Mouse (Mus musculus) ZHBTc4 (cell line): Measurements from ENCODE around the gene Olfr221.
"Not testable (repeated sequence)": the region's sequence is repeated elsewhere in the genome, so short reads cannot be mapped to it uniquely, and the experiment has no call there.

Experiments used
- DNase-seq: peaks from one replicate; pipeline ENCODE4 v3.0.0-alpha.2; 2011; ENCODE audit warnings: low read depth, low spot score

Gene Olfr221

DNA sequence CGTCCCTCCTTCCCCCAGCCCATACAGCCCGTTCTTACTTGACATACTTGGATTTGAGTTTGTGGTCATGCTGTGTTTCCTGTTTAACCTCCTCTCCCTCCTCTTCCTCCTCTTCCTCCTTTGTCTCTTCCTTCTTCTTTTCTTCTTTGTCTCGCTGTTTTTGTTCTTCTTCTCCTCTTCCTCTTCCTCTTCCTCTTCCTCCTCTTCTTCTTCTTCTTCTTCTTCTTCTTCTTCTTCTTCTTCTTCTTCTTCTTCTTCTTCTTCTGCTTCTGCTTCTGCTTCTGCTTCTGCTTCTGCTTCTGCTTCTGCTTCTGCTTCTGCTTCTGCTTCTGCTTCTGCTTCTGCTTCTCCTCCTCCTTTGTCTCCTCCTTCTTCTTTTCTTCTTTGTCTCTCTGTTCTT is at the start of gene Olfr221:
Gene Olfr221, minus strand, starts transcription at position 101 of the 400 bp plus-strand sequence.
- DNase-seq, result not testable (repeated sequence)

DNA sequence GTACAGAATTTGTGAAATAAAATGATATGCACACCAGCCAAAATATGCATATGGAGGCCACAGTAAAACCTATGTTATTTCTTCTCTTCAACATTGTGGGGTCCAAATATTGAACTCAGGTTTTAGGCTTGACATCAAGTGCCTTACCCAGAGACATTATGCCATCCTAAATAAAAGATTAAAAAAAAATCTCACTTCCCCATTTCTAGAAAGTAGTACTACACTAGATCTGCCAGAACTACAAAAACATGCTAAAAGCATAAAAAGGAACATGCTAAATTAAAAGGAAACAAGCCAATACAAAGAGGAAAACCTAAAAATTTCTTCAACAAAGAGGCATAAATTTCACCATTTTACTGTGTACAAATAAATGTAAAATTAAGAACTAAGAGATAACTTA is 40.8 kb upstream of the Olfr221 start:
- no peak for DNase-seq

DNA sequence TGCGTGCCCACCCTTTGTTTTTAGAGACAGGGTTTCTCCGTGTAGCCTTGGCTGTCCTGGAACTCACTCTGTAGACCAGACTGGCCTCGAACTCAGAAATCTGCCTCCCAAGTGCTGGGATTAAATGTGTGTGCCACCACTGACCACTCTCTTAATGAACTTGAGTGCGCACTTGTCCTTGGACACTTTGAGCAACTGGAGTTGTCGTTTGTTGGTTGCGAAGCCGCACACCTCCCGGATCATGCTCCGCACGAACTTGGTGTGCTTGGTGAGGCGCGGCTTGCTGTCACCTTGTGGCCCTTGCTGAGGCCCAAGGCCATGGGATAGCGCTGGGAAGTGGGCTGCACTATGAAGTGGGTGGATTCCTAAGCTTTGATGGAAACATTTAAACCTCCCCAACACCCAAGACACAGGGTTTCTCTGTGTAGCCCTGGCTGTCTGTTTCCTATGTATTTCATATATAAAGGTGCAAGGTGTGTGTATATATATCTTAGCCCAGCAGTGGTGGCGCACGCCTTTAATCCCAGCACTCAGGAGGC is 29.4 kb upstream of the Olfr221 start:
- DNase-seq, result no peak

DNA sequence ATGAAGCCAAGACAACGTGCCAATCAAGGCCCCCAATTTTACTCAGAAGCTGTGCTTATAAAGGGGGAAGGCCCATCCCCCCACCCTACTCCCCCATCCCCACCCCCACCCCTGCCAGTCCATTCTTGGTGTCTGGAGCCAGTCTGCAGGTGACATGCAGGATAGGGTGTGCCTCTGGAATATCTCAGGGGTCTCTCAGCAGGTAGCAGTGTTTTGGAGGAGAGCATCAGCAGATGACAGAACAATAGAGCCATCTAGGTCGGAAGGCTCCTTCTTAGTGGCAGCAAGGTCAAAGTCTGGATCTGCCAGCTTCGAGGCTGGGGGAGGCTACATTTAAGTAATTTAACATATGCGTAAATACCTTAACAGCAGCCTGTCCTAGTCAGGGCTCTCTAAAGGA is 23.9 kb upstream of the Olfr221 start:
- peak; percentile 94 for DNase-seq

DNA sequence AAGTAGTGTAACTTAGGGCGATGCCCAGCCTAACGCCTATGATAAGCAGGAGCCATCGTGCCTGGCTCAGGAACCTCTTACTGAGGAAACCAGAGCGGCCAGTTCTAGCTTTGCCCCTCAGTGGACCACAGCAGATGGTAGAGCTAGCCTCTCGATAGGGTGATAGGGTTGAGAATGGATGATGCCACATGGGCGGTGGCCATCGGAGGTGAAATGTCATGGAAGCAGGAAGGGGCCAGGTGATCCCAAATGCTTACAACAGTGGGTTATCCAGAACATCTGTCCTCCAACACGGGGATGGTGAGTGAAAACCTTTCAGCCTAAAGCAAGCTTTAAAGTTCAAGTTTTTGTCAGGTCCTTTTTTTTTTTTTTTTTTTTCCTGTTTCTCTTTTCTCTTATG is 19.5 kb upstream of the Olfr221 start:
- no peak for DNase-seq

DNA sequence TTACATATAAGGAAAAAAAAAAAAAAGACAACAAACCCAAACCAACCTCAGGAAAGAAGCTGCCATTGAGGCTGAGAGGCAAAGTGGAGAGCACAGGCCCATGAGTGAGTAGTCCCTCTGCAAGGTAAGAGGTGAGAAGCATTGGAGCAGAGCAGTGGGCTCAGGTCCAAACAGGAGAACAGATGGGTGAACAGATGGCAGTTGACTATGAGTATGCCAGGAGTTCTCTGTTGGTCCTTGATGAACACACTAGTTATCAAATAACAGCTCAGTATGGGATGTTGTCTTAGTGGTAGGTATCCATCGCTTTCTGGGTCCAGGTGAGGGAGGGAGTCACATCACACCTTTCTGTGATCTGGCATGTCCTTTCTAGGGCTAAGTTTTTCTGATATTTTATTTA is 18.5 kb upstream of the Olfr221 start:
- no peak for DNase-seq

DNA sequence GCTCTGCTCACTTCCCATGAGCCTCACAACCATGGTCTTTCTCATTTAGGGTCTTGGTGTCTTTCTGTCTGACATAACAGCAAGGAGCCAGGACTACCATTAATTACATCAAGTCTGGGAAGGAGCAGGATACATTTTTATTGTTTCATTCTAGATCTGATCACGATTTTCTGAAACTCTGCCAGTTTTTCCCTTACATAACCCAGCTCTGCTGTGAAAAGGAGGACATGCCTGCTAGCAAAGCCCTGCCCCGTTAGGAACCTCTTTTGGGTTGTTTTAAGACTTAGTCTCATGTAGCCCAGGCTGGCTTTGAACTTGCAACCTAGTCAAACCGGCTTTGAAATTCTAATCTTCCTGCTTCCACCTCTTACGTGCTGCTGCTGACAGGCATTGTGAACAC is 17.7 kb upstream of the Olfr221 start:
- DNase-seq, result no peak

DNA sequence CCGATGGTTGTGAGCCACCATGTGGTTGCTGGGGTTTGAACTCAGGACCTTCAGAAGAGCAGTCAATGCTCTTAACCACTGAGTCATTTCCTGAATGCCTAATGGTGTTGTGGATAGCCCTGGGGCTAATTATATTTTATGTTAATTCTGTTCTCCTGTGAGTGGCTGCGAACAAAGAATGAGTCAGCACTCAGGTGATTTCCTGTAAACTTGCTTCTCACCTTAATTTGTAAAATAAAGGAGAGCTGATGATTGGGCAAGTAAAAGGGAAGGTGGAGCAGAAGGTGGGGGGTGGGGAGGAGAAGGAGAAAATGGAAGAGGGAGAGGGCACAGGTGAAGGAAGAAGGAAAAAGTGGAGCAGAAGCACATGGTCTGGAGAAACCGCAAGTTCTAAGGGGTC is 10.5 kb upstream of the Olfr221 start:
- DNase-seq, result peak; percentile 67

DNA sequence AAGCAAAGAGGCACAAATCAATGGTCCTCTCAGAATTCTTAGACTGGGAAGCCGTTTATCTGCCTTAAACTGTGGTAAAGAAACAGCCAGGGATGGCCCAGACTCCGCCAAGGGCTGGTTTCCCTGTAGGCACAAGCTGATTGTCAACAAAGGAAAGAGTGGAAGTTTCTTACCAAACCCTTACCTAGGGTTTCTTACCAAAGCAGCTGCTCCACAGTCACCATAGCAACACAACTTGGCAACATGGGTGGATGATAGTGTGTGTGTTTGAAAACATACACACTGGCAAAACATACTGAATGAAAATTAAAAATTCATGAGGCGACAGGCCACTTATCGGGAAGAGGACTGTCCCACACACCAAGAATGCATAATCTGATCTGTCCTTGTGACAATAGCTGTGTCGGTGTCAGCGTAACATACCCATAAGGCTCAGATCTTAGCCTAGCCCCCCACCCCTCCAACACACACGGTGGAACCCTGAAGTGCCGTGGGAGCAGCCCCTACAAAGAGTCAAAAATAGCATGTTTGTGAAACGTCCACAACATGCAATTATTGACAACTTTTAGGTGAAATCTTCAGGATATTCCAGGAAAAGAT is 3.8 kb upstream of the Olfr221 start:
- no peak for DNase-seq

DNA sequence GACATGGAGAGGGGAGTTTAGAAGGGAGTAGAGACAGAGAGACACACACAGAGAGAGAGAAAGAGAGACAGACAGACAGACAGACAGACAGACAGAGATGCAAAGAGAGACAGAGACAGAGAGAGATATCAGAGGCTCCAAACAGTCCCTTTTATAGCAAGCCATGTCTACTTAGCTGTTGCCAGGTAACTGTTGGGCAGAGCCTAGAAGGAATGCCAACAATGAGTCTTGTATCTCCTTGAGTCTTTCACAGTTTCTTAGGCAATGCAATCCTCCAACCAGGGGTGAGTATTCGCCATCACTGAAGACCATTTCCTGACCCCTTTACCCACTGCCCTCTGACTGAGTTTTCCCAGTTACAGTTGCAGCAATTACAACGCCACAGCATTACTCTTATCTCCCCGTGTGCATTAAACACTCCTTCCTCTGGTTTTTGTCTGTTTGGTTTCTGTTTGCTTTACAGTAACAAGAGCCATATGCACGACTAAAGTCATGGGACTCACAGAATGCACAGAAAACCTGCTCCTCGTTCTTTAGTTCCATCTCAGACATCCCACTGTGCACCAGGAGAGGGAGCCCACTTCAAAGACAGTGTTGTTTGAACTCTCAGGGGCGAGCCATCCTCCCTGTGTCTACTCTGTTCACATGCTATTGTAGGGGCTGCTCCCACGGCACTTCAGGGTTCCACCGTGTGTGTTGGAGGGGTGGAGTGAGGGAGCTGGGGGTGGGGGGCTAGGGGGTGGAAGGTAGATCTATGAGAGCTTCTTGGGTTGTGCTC is 2.8 kb upstream of the Olfr221 start:
- peak; percentile 85 for DNase-seq

DNA sequence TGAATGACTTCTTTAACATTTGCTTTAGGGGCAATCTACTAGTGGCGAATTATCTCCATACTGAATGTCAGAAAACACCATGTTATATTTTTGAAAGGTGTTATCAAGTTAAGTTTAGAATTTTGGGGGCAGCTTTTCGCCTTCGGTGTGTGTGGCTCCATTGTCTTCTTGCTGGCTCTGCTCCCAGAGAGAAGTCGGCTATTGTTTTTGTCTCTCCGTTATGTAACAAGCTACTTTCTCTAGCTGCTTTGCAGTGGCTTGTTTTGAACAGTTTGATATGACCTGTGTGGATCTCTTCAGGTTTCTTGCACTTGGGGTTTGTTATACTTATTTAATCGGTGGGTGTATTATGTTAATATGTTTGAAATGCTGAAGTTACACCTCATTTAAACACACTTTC is 1.2 kb upstream of the Olfr221 start:
- DNase-seq, result no peak

DNA sequence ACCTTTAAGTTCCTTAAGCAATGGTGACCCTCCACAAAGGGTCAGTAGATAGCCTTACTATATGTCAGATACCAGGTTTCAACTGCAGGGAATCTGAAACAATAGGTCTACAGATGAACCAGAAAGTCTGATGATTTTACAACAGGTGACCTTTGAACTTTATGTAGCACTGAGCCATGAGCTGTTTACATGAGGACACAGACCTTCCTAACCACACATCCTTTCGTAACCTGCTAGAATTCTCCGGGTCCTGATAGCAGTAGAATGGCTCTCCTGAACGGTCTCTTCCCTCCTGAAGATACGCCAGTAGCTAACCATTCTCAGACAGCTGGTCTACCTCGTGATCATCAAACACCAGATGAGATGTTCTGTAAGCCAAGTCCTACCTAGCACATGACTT is 2.9 kb downstream of the Olfr221 start:
- DNase-seq, result no peak

DNA sequence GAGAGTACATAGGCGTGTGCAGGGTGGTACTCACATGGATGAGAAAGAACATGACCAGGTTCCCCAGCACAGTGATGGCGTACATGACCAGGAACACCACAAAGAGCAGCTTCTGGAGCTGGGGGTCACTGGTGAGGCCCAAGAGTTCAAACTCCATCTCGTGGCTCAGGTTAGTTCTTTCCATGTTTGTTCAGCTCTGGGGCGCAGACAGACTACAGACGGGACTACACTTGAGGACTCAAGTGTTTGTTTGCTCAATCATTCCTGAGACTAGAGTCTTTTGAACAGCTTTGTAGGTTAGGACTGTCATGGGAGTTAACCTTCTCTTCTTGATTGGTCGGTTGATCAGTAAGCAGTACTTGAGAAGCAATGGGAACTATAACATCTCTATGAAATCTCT is 6.3 kb downstream of the Olfr221 start:
- no peak for DNase-seq

DNA sequence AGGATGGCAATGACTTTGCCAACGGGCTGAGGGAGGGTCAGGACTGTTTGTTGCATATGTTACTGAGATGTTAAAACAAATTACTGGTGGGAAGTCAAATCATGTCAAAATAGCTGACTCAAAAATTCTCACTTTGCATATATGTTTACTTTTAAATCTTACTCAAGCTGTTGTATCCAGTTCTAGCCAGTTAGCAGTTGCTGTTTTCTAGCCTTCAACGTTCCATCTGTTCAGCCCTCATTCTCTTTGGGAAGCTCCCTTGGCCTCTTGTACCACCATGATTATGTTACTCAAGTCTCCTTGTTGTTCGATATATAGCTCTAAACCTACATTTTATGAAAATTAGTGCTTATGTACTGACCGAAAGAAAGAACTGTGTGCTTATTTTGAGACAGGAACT is 15.9 kb downstream of the Olfr221 start:
- DNase-seq, result no peak

DNA sequence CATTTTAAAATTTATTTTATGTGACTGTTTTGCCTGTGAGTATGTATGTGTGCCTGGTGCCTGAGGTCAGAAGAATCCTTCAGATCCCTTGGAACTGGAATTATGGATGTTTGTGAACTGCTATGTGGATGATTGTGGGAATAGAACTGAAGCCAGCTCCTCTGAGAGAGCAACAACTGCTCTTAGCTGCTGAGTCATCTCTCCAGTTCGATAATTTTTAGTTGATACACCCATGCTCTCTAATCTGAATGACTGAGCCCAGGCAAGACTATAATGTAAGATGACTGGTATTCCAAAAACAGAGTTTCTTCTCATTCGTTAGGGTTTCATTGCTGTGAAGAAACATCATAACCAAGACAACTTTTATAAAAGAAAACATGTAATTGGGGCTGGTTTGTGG is 18.1 kb downstream of the Olfr221 start:
- DNase-seq, result no peak

DNA sequence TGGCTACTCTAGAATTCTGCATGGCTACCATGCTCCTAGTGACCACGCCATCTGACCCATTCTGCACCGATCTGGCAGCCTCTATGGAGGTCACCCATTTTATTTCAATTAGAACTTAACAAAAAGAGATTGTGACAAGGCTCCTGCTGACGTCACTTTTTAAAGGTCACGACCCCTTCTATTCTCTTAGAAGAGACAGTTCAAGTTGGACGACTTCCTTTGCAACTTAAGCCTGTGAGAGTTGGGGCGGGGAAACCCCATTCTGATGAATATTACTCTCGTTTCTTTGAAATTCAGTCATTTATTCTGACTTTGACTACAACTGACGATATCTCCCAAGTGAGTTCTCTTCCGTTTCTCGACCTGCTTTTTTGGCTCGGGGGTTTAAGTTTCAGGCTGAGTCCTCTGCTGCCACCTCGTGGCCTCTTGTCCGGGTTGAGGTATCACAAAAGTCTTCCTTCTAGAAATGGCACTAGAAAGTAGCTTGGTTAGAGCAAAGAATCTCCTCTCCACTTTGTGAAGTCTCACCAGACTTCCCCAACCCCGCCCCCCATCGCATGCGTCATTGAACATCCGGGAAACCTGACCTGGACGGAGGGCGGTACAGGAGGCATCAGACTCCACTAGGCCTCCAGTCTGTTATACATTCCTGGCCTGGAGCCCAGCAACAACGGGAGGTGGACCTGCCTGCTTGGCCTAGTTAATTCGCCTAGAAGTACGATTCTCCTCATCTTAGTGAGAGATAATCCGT is 19.4 kb downstream of the Olfr221 start:
- DNase-seq, result peak; percentile 98

DNA sequence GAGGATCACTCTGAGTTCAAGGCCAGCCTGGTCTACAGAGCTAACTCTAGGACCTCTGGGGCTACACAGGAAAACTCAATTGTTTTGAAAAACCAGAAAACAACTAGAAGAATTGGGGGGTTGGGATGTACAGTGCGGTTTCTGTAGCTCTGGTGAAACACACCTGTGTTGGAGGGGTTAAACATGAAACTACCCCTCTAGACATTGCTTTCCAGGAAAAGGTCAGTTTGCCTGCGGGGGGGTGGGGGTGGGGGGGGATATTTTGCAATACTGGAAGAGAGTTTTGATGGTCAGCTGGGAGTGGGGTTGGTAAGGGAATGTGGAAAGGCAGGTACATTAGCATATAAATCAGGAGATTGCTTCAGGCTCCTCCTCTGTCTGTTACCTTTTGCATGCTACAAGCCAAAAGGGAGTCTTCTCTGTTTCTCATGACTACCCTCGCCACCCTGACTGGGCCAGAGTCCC is 20.0 kb downstream of the Olfr221 start:
- DNase-seq, result no peak

DNA sequence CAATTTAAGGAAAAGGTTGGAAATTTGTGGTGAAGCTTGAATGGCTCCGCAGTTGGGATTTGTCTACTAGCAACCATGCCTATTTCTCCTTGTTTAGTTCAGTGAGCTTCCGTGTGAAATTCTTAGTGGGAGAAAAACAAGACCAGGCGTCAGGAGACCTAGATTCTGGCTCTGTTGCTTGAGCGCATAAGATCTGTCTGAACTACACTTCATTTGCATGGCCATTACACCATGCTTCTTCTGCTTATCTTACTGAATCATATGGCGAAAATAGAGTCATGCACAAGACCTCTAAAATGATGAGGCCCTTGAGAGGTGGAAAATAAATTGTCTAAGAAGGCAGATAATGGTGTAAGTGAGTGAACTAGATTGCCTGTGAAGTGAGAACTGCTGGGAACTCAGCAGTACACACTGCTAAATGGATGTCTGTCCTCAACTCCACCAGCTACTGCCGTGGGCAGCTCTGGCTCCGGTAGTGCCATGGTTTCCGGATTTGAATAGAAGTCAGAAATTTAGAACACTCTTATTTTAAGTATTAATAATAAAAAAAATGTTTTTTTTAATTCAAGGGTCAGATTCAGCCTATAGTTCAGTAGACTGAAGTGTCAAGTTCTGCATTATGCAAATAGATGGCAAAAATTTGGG is 20.6 kb downstream of the Olfr221 start:
- no peak for DNase-seq

DNA sequence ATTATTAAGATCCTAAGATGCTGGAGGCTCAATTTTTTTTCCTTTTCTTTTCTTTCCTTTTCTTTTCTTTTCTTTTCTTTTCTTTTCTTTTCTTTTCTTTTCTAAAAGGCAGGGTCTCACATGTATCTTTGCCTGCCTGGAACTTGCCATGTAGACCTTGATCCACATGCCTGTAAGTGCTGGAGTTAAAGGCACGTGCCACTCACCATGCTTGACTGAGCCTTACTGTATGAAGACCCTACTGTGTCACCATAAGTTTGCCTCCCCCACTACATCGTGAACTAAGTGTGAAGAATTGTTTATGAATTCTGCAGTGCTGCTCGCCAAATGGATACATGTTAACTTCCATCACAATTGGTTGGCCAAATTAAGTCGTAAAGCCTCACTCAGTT is 21.1 kb downstream of the Olfr221 start:
- DNase-seq, result no peak

DNA sequence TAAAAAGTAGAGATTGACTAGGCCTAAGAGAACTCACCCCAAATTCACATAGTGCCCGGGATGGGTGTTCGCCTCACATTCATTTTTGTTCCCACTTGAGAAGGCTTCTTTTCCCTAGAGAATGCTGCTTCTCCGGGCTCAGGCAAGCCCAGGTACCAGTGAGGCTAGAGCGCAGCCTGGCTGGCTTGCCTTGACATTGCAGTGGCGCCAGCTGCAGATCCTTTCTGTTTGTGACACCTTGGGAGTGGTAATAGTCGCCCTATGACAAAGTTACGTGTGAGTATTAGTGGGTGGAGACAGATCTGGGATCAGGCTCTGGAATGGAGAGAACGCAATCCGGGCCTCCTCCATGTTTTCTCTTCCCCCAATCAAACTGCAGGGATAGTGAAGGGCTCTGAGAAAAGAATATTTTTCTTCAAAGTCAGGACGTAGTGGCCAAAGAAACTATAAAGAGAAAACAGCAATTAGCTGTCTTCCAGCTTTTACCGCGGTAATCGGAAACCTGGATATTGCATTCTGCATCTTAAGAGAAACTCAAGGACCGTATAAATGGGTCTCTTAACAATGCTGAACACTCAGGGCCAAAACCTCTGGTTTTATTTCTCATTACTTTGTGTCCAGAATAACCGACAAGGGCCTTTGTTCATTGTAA is 21.6 kb downstream of the Olfr221 start, which contains the start of gene Zfp219:
Gene Zfp219, minus strand, starts transcription at position 248 of the 652 bp plus-strand sequence.
- peak; percentile 90 for DNase-seq
